Mouse (Mus musculus): Measurements from ENCODE around the gene Olfr370. TPM values are rescaled to one million over a fixed set of nuclear protein-coding genes. Genes with fewer than 3 reads are reported as not detected.

Gene Olfr370
- polyA plus RNA-seq, 1 experiment from 2014 or later = not detected

GRCm38 (mm10) chr8:83576516-83576895, 40.9 kb downstream of the Olfr370 start:
- Histone ChIP-seq H3K9ac (no peak overlapping the region), H3K36me3 (replicated peaks) (peaks cover 31% of the 10 kb centered on the region), H3K27ac (replicated peaks) (no peak overlapping the region), H3K4me2 (no peak overlapping the region), H3K4me1 (replicated peaks) (peaks cover 54% of the 10 kb centered on the region), H3K4me3 (replicated peaks) (no peak overlapping the region), H3K27me3 (no peaks in the 10 kb centered on the region), H3K9me3 (replicated peaks) (no peaks in the 10 kb centered on the region)
- no peak for ATAC-seq (ENCODE audit: insufficient read depth)
- WGBS (ENCODE audit: insufficient replicate concordance) = 44% methylated on average over 4 of the region's 4 CpGs

GRCm38 (mm10) chr8:83576921-83577320, 41.3 kb downstream of the Olfr370 start:
- Histone ChIP-seq H3K4me3 (replicated peaks) (no peak overlapping the region), H3K9me3 (replicated peaks) (no peaks in the 10 kb centered on the region), H3K27me3 (no peaks in the 10 kb centered on the region), H3K36me3 (replicated peaks) (peaks cover 27% of the 10 kb centered on the region), H3K27ac (replicated peaks) (0 out of 2 replicates have a peak overlapping the region, but pooled peaks have one; percentile 33), H3K9ac (no peak overlapping the region), H3K4me2 (no peak overlapping the region), H3K4me1 (replicated peaks) (peaks cover 55% of the 10 kb centered on the region)
- ATAC-seq (ENCODE audit: insufficient read depth) = no peak
- WGBS (ENCODE audit: insufficient replicate concordance) = 72% methylated on average over 4 of the region's 4 CpGs

GRCm38 (mm10) chr8:83577384-83577791, 41.8 kb downstream of the Olfr370 start:
- H3K4me2 ChIP-seq = no peak overlapping the region
- H3K4me1 ChIP-seq (replicated peaks) = peaks cover 55% of the 10 kb centered on the region
- H3K36me3 ChIP-seq (replicated peaks) = peaks cover 22% of the 10 kb centered on the region
- ATAC-seq (ENCODE audit: insufficient read depth) = no peak
- H3K9ac ChIP-seq = no peak overlapping the region
- H3K27me3 ChIP-seq = no peaks in the 10 kb centered on the region
- no peak overlapping the region for H3K4me3 ChIP-seq (replicated peaks)
- H3K27ac ChIP-seq (replicated peaks) = 0 out of 2 replicates have a peak overlapping the region, but pooled peaks have one; percentile 33
- H3K9me3 ChIP-seq (replicated peaks) = no peaks in the 10 kb centered on the region
- 72% methylated on average over 9 of the region's 9 CpGs for WGBS (ENCODE audit: insufficient replicate concordance)

- H3K9me3 ChIP-seq (replicated peaks) = no peaks in the 10 kb centered on the region
- no peak overlapping the region for H3K4me2 ChIP-seq
- H3K27me3 ChIP-seq = no peaks in the 10 kb centered on the region
- no peak overlapping the region for H3K27ac ChIP-seq (replicated peaks)
- WGBS (ENCODE audit: insufficient replicate concordance) = 72% methylated on average over 17 of the region's 17 CpGs
- H3K4me1 ChIP-seq (replicated peaks) = peaks cover 54% of the 10 kb centered on the region
- H3K9ac ChIP-seq = no peak overlapping the region
- no peak for ATAC-seq (ENCODE audit: insufficient read depth)
- H3K4me3 ChIP-seq (replicated peaks) = no peak overlapping the region
- 0 out of 2 replicates have a peak, but pooled peaks cover 14% of the 10 kb centered on the region for H3K36me3 ChIP-seq (replicated peaks)
These were observed 42.8 kb downstream of the Olfr370 start for GRCm38 (mm10) chr8:83578131-83579055.

GRCm38 (mm10) chr8:83579676-83580075, 44.1 kb downstream of the Olfr370 start:
- ATAC-seq (ENCODE audit: insufficient read depth) = no peak
- H3K4me2 ChIP-seq = no peak overlapping the region
- 81% methylated on average over 8 of the region's 8 CpGs for WGBS (ENCODE audit: insufficient replicate concordance)
- peaks cover 13% of the 10 kb centered on the region for H3K36me3 ChIP-seq (replicated peaks)
- no peaks in the 10 kb centered on the region for H3K27me3 ChIP-seq
- H3K9ac ChIP-seq = no peak overlapping the region
- H3K9me3 ChIP-seq (replicated peaks) = no peaks in the 10 kb centered on the region
- H3K27ac ChIP-seq (replicated peaks) = no peak overlapping the region
- peaks cover 50% of the 10 kb centered on the region for H3K4me1 ChIP-seq (replicated peaks)
- H3K4me3 ChIP-seq (replicated peaks) = no peak overlapping the region

- 82% methylated on average over 8 of the region's 8 CpGs for WGBS (ENCODE audit: insufficient replicate concordance)
- H3K4me3 ChIP-seq (replicated peaks) = no peak overlapping the region
- no peak overlapping the region for H3K9ac ChIP-seq
- no peak overlapping the region for H3K27ac ChIP-seq (replicated peaks)
- no peaks in the 10 kb centered on the region for H3K9me3 ChIP-seq (replicated peaks)
- H3K27me3 ChIP-seq = no peaks in the 10 kb centered on the region
- H3K4me2 ChIP-seq = no peak overlapping the region
- no peak for ATAC-seq (ENCODE audit: insufficient read depth)
- H3K36me3 ChIP-seq (replicated peaks) = peaks cover 16% of the 10 kb centered on the region
- H3K4me1 ChIP-seq (replicated peaks) = peaks cover 59% of the 10 kb centered on the region
These were observed 45.2 kb downstream of the Olfr370 start for GRCm38 (mm10) chr8:83580826-83581225.

- Histone ChIP-seq H3K36me3 (replicated peaks) (peaks cover 19% of the 10 kb centered on the region), H3K4me3 (replicated peaks) (no peak overlapping the region), H3K4me2 (no peak overlapping the region), H3K9ac (no peak overlapping the region), H3K4me1 (replicated peaks) (peaks cover 54% of the 10 kb centered on the region), H3K9me3 (replicated peaks) (no peaks in the 10 kb centered on the region), H3K27me3 (no peaks in the 10 kb centered on the region), H3K27ac (replicated peaks) (no peak overlapping the region)
- no peak for ATAC-seq (ENCODE audit: insufficient read depth)
- WGBS (ENCODE audit: insufficient replicate concordance) = 84% methylated on average over 8 of the region's 8 CpGs
These were observed 46.6 kb downstream of the Olfr370 start for GRCm38 (mm10) chr8:83582226-83582625.

GRCm38 (mm10) chr8:83583236-83583635, 47.7 kb downstream of the Olfr370 start:
- no peak for ATAC-seq (ENCODE audit: insufficient read depth)
- H3K27me3 ChIP-seq = no peaks in the 10 kb centered on the region
- peaks cover 56% of the 10 kb centered on the region for H3K4me1 ChIP-seq (replicated peaks)
- H3K4me3 ChIP-seq (replicated peaks) = no peak overlapping the region
- 85% methylated on average over 15 of the region's 15 CpGs for WGBS (ENCODE audit: insufficient replicate concordance)
- H3K9me3 ChIP-seq (replicated peaks) = no peaks in the 10 kb centered on the region
- H3K4me2 ChIP-seq = no peak overlapping the region
- peaks cover 24% of the 10 kb centered on the region for H3K36me3 ChIP-seq (replicated peaks)
- H3K9ac ChIP-seq = no peak overlapping the region
- H3K27ac ChIP-seq (replicated peaks) = no peak overlapping the region

- Histone ChIP-seq H3K36me3 (replicated peaks) (peaks cover 34% of the 10 kb centered on the region), H3K4me3 (replicated peaks) (no peak overlapping the region), H3K27me3 (no peaks in the 10 kb centered on the region), H3K27ac (replicated peaks) (peak overlapping the region; percentile 34; the same call in 1 of the 2 replicates), H3K4me2 (no peak overlapping the region), H3K9ac (no peak overlapping the region), H3K4me1 (replicated peaks) (peaks cover 58% of the 10 kb centered on the region), H3K9me3 (replicated peaks) (no peaks in the 10 kb centered on the region)
- no peak for ATAC-seq (ENCODE audit: insufficient read depth)
- WGBS (ENCODE audit: insufficient replicate concordance) = 85% methylated on average over 1 of the region's 1 CpGs
These were observed 49.2 kb downstream of the Olfr370 start for GRCm38 (mm10) chr8:83584771-83585170.

- no peaks in the 10 kb centered on the region for H3K9me3 ChIP-seq (replicated peaks)
- peak; percentile 29 for ATAC-seq (ENCODE audit: insufficient read depth)
- peaks cover 38% of the 10 kb centered on the region for H3K36me3 ChIP-seq (replicated peaks)
- no peak overlapping the region for H3K9ac ChIP-seq
- H3K4me1 ChIP-seq (replicated peaks) = peaks cover 62% of the 10 kb centered on the region
- WGBS (ENCODE audit: insufficient replicate concordance) = 71% methylated on average over 3 of the region's 3 CpGs
- H3K4me2 ChIP-seq = no peak overlapping the region
- no peaks in the 10 kb centered on the region for H3K27me3 ChIP-seq
- peak overlapping the region; percentile 58 for H3K27ac ChIP-seq (replicated peaks)
- H3K4me3 ChIP-seq (replicated peaks) = no peak overlapping the region
These were observed 49.8 kb downstream of the Olfr370 start for GRCm38 (mm10) chr8:83585333-83585732.

- Histone ChIP-seq H3K4me1 (replicated peaks) (peaks cover 70% of the 10 kb centered on the region), H3K36me3 (replicated peaks) (peaks cover 46% of the 10 kb centered on the region), H3K4me2 (no peak overlapping the region), H3K4me3 (replicated peaks) (no peak overlapping the region), H3K9ac (no peak overlapping the region), H3K9me3 (replicated peaks) (no peaks in the 10 kb centered on the region), H3K27ac (replicated peaks) (no peak overlapping the region), H3K27me3 (no peaks in the 10 kb centered on the region)
- WGBS (ENCODE audit: insufficient replicate concordance) = 79% methylated on average over 6 of the region's 6 CpGs
- ATAC-seq (ENCODE audit: insufficient read depth) = no peak
These were observed 52.1 kb downstream of the Olfr370 start for GRCm38 (mm10) chr8:83587644-83588043.

All from liver, embryonic 15.5 days (tissue).